Comparison of ENCODE assay signal across 8 mouse cellular contexts in the genomic region with DNA sequence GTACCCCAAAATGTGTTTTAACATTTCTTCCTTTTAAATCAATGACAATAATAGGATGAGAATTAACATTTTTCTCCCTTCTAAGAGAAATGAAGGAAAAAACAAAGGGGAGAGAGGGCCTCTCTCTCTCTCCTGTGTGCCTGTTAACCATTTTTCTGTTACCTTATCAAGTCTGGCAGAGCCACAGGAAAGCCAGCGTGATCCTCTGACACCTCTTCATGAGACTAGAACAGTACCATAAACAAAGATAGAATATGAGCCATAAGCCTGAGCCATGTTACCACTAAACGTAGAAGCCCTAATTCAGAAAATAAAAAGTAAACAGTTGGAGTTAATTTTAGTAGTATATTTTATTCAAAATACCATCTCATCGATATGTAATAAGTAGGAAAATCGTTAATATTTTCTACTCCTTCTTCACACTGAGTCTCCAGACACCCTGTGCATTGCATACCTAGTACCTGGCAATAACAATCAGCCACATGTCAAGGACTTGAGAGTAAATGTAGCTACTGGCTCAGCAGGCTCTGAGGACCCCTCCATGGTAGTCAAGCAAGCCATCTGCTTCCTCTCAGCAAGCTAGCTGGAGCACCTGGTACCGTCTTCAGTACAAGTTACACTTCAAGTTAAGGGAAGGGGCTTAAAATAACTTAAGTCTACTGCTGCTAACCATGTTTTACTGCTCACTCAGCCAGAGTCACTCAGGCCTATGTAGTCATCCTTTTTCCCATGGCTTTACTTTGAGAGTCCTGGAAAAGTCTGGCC. TPM values are rescaled to one million over a fixed set of nuclear protein-coding genes. Genes with fewer than 3 reads are reported as not detected.
DNase-seq lines count a peak whose midpoint lies in the region; ATAC-seq and TF ChIP-seq lines count a peak whose summit lies in the region.

No protein-coding gene starts in this region.

- H3K9me3 ChIP-seq in heart, embryonic 12.5 days (replicated peaks): no peaks in the 10 kb centered on the region
- no peaks in the 10 kb centered on the region for H3K9me3 ChIP-seq in liver, embryonic 15.5 days (replicated peaks)

- peaks cover 36% of the 10 kb centered on the region for H3K4me1 ChIP-seq in heart, embryonic 12.5 days (replicated peaks)
- H3K4me1 ChIP-seq in bone marrow macrophage, adult 2 months (ENCODE audit: control insufficient read depth, insufficient read depth, low read length): peaks cover 41% of the 10 kb centered on the region
- peaks cover 72% of the 10 kb centered on the region for H3K4me1 ChIP-seq in liver, embryonic 15.5 days (replicated peaks)

- H3K36me3 ChIP-seq in heart, embryonic 12.5 days: peaks cover 2% of the 10 kb centered on the region; the same call in 1 of the 2 replicates
- no peaks in the 10 kb centered on the region for H3K36me3 ChIP-seq in liver, embryonic 15.5 days (replicated peaks)

- peak overlapping the region; percentile 95 for H3K4me2 ChIP-seq in heart, embryonic 12.5 days
- peak overlapping the region; percentile 98 for H3K4me2 ChIP-seq in liver, embryonic 15.5 days

- ATAC-seq in heart, embryonic 12.5 days (ENCODE audit: insufficient number of reproducible peaks, low FRiP score): no peak
- no peak for ATAC-seq in liver, embryonic 15.5 days (ENCODE audit: insufficient read depth)
- no peak for ATAC-seq in erythroid progenitor cell, adult 5-6 weeks (replicated peaks; ENCODE audit: low FRiP score, poor library complexity, severe bottlenecking)

- H3K27me3 ChIP-seq in heart, embryonic 12.5 days (replicated peaks): no peaks in the 10 kb centered on the region
- no peaks in the 10 kb centered on the region for H3K27me3 ChIP-seq in liver, embryonic 15.5 days

- TF ChIP-seq POLR2A in bone marrow macrophage, adult 2 months (IDR thresholded peaks at IDR 0.05; ENCODE audit: borderline replicate concordance, low read depth, low read length): no peak

- no peak for DNase-seq in heart, postnatal 36 days
- DNase-seq in forelimb bud, embryonic 11.5 days (ENCODE audit: low read depth, low spot score): peak; percentile 5
- no peak for DNase-seq in gastrocnemius, adult 18-20 months (ENCODE audit: low spot score)
- no peak for DNase-seq in Muller cell, postnatal 12 days (ENCODE audit: inconsistent ontology term)

- peak overlapping the region; percentile 85 for H3K9ac ChIP-seq in heart, embryonic 12.5 days
- peak overlapping the region; percentile 63; the same call in 1 of the 2 replicates for H3K9ac ChIP-seq in liver, embryonic 15.5 days

- intact Hi-C loops in heart, postnatal 36 days (cut with DNase I): loop anchor here (2.0 to 5.0 kb wide), 5 partner anchors 21 to 91 kb away; no protein-coding TSS in a partner anchor

- no peak overlapping the region for H3K27ac ChIP-seq in heart, embryonic 12.5 days (ENCODE audit: poor library complexity, severe bottlenecking)
- no peak overlapping the region for H3K27ac ChIP-seq in bone marrow macrophage, adult 2 months (ENCODE audit: insufficient read depth, low read depth, low read length)
- no peak overlapping the region for H3K27ac ChIP-seq in liver, embryonic 15.5 days (replicated peaks)

- WGBS in heart, embryonic 12.5 days: 54% methylated on average over 5 of the region's 5 CpGs
- 39% methylated on average over 5 of the region's 5 CpGs for WGBS in liver, embryonic 15.5 days (ENCODE audit: insufficient replicate concordance)

- peak overlapping the region; percentile 78 for H3K4me3 ChIP-seq in heart, embryonic 12.5 days
- H3K4me3 ChIP-seq in bone marrow macrophage, adult 2 months (ENCODE audit: insufficient read depth, low read length): peak overlapping the region; percentile 97
- H3K4me3 ChIP-seq in liver, embryonic 15.5 days (replicated peaks): peak overlapping the region; percentile 70

- TF ChIP-seq CTCF in bone marrow macrophage, adult 2 months (IDR thresholded peaks at IDR 0.05; ENCODE audit: low read depth, low read length): no peak

RNA-seq across cellular contexts. Expression of a gene that starts 2.2 kb away (rescaled TPM):
- polyA plus RNA-seq in heart, embryonic 12.5 days (2016; fragmentation: Nextera tagmentation; extraction: Ambion mirVana): 7.0 and 7.9 TPM in 2 replicates
- total RNA-seq in heart, postnatal 36 days (2021): 10 to 100 TPM; 22.1 to 35.7 TPM
- 4.8 and 5.0 TPM in 2 replicates for polyA plus RNA-seq in bone marrow macrophage, adult 2 months (2012; ENCODE audit: insufficient read depth, insufficient read length, missing spikeins)
- polyA plus RNA-seq in liver, embryonic 15.5 days (2015; fragmentation: Nextera tagmentation; extraction: Ambion mirVana): 3.5 and 4.0 TPM in 2 replicates
- 0.72 TPM in 1 of 2 replicates, not detected in the other for total RNA-seq in erythroid progenitor cell, adult 5-6 weeks (2015; ENCODE audit: low replicate concordance)
- 1.0 TPM in 1 of 2 replicates, not detected in the other for total RNA-seq in erythroid progenitor cell, adult 5-6 weeks (2017; ENCODE audit: low replicate concordance)
- total RNA-seq in gastrocnemius, adult 18-20 months (2021): 1 to 10 TPM; 3.9 to 7.0 TPM
